Mouse (Mus musculus): ENCODE results near the gene Tbca. TPM values are rescaled to one million over a fixed set of nuclear protein-coding genes. Genes with fewer than 3 reads are reported as not detected.

Gene Tbca
- total RNA-seq, 2 experiments from 2014 or later, result 110 to 128 TPM

DNA sequence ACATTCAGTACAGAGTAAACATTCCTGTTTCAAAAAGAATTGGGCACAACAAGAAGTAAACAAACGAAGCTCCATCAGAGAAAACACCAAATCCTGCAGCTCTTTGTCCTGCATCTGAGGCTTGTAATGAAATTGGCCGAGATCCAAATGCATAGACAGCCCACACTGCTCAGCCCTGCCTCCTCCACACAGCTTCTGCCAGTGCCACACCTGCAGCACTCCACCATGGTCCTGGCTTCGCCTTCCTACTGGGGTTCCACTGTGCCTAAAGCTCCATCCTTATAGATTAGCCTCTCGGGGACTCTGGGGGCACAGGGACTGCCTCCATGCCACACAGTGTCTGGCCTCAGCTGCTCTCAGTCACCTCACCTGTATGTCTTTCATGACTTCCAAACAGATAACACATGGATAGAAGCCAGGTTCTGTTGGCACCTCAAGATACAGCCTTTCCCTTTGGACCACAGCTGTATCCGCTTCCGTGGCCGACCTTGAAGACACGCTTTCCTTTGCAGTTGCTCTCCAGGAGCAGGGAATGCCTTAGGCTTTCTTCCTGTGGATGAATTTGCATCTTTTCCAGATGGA lies 50.1 kb downstream of the Tbca start:
- intact Hi-C loops (cut with DNase I), result no loop called here
- peak in 1 of 2 experiments; percentile 12 for DNase-seq (ENCODE audit: low spot score in 2 of 2)

- DNase-seq (ENCODE audit: low spot score in 2 of 2), result no peak
- intact Hi-C loops (cut with DNase I), result no loop called here
Observed at GRCm38 (mm10) chr13:94843236-94843635, 54.5 kb downstream of the Tbca start.

DNA sequence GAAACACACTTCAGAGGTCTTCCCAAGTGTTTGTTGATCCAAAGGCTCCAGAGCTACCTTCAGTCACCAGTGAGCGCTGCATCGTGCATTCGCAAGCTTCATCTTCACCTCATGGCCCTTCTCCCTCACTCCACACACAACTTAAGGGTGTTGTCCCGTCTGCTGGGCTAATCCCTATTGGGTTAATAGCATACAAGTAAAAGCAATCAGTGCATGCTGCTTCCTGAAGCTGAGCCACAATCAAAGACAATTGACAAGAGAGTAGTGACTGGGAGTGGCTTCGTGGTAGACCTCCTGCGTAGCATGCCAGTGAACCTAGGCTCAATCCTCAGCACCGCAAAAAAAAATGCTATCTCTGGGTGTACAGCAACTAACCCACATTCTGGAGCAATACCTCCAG lies 59.2 kb downstream of the Tbca start:
- intact Hi-C loops (cut with DNase I), result no loop called here
- no peak for DNase-seq (ENCODE audit: low spot score in 2 of 2)

DNA sequence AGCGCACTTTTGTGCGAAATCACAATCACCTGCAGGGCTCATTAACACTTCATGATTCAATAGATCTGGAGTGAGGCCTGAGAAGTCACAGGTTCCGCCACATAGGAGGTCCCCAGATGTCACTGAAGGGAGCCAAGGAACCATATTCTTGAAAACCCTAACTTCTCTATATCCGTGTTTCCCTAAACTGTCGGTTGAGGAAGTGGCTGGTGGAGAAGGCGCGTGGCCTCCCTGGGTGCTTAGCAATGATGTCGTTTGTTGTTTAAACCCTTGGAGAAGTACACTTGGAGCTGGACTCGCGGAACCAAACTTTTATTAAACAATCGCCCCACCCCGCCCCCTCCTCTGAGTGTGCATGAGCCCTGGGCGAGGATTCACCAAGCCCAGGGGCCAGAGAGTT lies 60.6 kb downstream of the Tbca start:
- DNase-seq (ENCODE audit: low spot score in 2 of 2), result no peak
- intact Hi-C loops (cut with DNase I), result no loop called here

DNA sequence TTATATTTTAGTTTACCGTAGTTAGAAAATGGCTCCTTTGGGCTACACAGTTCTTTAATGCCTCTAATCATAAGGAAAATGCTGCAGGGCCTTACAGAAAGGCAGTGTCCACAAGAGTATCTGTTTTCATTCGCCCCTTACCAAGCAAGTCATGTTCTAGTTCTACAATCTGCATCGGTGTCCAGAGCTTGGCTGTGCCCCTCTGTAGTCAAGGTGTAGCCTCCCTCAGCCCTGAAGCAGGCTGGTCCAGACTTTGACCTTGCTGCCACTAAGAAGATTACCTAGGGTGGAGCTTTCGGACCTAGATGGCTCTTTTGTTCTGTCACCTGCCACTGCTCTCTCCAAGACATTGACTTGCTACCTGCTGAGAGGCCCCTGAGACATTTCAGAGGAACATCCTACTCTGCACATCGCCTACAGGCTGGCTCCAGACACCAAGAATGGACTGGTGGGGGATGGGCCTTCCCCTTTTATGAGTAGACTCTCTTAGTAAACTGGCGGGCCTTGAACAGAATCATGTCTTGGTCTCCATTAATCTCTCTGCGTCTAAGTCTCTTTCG lies 69.4 kb downstream of the Tbca start:
- no peak for DNase-seq (ENCODE audit: low spot score in 2 of 2)
- intact Hi-C loops (cut with DNase I), result no loop called here

GRCm38 (mm10) chr13:94859256-94859655 lies 70.5 kb downstream of the Tbca start:
- no peak for DNase-seq (ENCODE audit: low spot score in 2 of 2)
- intact Hi-C loops (cut with DNase I), result no loop called here

- no peak for DNase-seq (ENCODE audit: low spot score in 2 of 2)
- intact Hi-C loops (cut with DNase I), result no loop called here
Observed at GRCm38 (mm10) chr13:94862491-94863230, 74.0 kb downstream of the Tbca start.

GRCm38 (mm10) chr13:94866906-94867305 lies 78.2 kb downstream of the Tbca start:
- no peak for DNase-seq (ENCODE audit: low spot score in 2 of 2)
- intact Hi-C loops (cut with DNase I), result no loop called here

GRCm38 (mm10) chr13:94867772-94868171 lies 79.1 kb downstream of the Tbca start:
- DNase-seq (ENCODE audit: low spot score in 2 of 2), result no peak
- intact Hi-C loops (cut with DNase I), result no loop called here

- DNase-seq (ENCODE audit: low spot score in 2 of 2), result no peak
- intact Hi-C loops (cut with DNase I), result no loop called here
Observed at GRCm38 (mm10) chr13:94868478-94868950, 79.8 kb downstream of the Tbca start.

DNA sequence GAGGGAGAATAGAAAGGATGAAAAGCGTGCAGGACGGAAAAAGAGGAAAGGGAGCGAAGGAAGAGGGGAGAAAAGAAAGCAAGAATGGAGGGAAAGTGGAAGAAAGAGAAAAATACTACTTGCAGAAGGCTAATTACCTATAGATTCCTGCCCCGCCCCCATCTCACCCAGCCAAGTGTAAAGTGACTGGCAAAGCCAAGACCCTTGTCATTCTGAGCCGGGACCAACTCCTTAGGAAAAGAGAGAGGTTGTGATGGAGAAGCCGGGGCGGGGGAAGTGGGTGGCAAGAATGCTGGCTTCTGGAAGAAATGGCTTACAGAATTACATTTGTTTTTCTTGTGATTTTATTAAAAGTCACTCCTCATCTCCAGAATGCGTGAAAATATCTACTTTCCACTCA lies 80.8 kb downstream of the Tbca start:
- intact Hi-C loops (cut with DNase I), result loop anchor here (1.0 kb wide), 1 partner anchor 158 kb away; no protein-coding TSS in a partner anchor
- DNase-seq (ENCODE audit: low spot score in 2 of 2), result no peak

- intact Hi-C loops (cut with DNase I), result no loop called here
- no peak for DNase-seq (ENCODE audit: low spot score in 2 of 2)
Observed at GRCm38 (mm10) chr13:94870071-94870460, 81.4 kb downstream of the Tbca start.

DNA sequence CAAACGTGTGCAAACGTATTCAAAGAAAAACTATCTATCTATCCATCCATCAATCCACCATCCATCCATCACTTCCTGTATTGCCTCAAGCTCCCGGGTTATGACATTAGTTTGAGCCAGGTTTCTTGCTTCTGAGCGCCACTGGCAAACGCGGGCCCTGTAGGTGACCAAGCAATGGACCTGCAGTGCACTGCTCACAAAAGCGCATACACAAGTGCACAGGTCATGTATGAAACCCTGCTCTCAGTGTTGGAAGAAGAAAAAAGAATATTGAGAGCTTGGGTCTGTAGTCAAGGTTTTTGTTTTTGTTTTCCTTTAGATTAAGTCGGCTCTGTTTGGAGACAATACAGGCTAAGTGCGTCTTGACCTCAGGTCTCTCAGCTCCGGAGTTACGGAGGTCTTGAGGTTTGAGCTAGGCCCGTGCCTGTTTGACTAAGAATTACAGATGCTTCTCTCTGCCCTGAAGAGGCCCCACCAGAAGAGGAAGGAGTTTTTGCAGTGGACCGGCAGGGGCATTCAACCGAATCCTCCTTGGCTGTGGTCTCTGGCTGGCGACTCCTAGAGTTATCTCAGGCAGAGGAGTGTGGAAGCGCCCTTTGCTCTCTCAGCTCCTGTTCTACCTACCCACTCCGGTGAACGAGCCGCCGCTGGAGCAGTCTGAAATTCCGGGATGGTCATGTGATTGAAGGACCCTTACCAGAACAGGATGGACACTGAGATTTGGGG lies 81.9 kb downstream of the Tbca start:
- intact Hi-C loops (cut with DNase I), result no loop called here
- DNase-seq (ENCODE audit: low spot score in 2 of 2), result no peak

DNA sequence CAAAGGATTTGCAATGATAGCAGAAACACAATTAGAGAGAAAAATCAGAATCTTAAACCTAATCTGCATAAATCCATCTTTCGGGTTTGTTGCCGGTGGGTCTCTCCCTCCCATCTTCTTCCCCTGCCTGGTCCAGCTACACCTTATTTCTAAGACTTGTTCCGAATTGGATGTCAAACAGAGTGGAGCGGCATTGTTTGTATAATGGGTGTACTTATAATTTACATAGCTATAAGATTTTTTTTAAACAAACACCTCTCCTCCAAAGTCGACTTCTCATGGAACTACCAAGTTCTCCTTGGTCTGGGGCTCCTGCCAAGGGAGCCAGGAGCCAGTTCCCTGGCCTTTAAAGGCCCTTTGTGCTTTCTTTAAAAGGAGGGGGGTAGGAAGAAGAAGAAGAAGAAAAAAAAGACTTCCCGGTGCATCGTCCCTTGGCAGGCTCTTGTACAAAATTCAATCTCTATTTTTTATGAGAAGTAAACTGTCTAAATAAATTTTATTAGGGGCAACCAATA lies 83.2 kb downstream of the Tbca start:
- intact Hi-C loops (cut with DNase I), result no loop called here
- DNase-seq (ENCODE audit: low spot score in 2 of 2), result no peak

GRCm38 (mm10) chr13:94872439-94872838 lies 83.7 kb downstream of the Tbca start:
- no peak for DNase-seq (ENCODE audit: low spot score in 2 of 2)
- intact Hi-C loops (cut with DNase I), result no loop called here

- no peak for DNase-seq (ENCODE audit: low spot score in 2 of 2)
- intact Hi-C loops (cut with DNase I), result no loop called here
Observed at GRCm38 (mm10) chr13:94873111-94874038, 84.7 kb downstream of the Tbca start.

DNA sequence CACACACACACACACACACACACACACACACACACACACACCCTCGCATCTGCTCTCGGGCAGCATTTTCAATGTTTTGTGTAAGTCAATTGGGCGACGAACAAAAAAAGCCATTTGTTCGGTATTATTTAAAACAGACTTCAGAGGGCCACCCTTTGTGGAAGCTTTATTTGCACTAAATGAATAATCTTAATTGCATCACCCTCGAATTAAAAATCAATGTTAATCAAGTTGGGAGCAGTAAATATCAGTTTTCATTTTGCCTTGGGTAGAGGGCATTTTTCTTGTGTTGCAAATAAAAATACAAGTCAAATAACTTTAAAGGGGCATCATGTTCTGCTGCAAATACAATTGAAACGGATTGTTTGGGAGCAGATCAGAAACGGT lies 85.3 kb downstream of the Tbca start:
- DNase-seq (ENCODE audit: low spot score in 2 of 2), result no peak
- intact Hi-C loops (cut with DNase I), result no loop called here

DNA sequence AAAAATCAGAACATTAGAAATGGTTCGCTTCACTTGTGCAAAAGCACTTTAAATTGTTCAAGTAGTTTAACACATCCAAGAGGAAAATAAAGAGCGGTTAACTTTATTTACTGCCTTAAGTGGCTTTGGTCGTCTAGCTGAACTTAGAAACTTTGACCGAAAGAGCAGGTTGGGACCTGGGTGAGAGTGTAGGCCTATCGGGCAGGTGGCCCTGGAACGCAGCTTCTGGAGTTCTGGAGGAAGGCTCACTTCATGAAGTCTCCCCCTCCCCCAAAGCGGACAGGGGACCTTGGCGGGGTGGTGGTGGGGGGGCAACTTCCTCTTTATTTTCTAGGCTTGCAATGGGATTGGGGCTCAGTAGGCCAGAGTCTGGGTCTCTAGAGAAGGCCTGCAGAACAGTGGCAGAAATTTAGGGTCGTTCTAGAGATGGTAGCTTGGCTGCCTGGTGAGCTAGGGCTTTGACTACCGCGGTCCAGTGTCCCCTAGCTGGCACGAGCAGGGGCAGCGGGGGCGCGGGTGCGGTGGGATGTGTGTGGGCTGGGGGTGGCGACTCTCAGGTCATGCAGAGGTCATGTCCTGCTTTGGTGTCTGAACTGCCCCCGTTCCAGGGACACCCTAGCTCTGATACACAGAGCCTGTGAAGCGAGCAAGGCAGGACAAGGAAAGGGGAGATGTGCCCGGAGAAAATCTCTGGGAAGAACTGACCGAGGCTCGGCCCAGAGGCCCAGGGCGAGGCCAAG lies 86.1 kb downstream of the Tbca start:
- intact Hi-C loops (cut with DNase I), result no loop called here
- no peak for DNase-seq (ENCODE audit: low spot score in 2 of 2)
